Mouse (Mus musculus) lung, postnatal 4 days (tissue): Measurements from ENCODE around the gene Tulp1.
A peak's percentile ranks its signal among the peaks of the same experiment; 100 is the strongest.
"Not testable (repeated sequence)": the region's sequence is repeated elsewhere in the genome, so short reads cannot be mapped to it uniquely, and the experiment has no call there.

Experiments
- DNase-seq, 2 experiments: peaks; one replicate each; pipeline ENCODE4 v3.0.0; 2021

Tulp1 gene

DNA sequence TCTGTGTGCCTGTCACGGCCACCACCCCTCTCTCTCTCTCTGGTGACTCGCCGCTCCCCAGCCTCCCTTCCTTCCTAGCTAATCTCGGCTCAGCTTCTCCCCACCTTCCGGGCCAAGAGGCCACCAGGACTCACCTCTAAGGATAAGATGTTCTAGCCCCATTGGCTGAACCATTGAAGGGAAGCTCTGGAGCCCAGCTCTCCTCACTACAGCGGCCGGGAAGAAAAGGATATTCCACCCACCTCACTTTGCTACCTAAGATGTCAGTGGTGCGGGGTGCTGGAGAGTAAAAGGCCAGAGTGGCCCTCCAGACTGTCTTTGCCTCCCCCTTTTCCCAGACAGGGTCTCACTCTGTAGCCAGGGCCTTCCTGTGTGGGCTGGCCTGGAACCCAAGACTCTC is at the start of gene Tulp1:
Tulp1 (minus strand) TSS at position 101 of the 400 bp plus-strand sequence.
- DNase-seq, result no peak

DNA sequence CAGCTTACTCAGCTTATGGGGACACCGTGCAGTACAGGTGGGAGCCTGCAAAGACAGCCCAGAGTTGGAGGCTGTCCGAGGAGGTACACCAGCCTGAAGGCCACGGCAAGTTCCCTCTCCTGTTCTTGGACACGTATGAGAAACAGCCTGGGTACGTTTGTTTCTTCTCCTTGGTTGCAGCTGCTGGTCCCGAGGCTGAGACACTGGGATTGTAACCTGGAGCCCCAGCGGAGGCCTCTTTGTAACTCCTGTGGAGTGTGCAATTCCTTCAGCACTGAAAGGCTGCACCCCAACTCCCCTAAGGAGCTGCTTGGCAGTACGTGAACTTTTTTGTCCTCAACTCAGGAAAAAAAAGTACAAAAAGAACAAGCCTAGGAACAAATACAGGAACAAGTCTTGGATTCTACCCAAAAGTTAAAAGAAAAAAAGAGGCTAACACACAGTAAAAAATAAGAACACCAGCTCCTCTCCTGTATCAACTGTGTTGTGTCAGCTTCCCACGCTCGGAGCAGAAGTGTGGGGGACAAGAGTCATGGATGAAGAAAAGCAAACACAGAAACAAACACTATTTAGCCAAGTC is 46.4 kb upstream of the Tulp1 start:
- DNase-seq, result no peak

DNA sequence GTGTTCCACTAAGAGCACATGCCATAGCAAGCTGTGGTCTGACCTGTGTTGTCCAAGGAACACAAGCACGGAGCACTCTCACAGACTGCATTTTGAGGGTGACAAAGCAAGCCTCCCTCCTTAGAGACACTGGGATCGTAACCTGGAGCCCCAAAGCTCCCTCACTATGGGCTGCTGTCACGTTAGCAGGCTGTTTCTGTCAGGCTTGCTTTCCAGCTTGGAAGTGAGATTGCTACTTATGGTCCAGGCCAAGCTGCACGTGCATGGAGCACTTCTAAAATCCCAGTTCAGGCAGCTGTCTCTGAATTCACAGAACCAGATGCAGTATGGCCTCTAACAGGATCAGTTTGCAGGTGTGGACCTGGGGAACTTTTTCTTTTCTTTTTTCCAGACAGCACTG is 45.7 kb upstream of the Tulp1 start:
- DNase-seq, result no peak

DNA sequence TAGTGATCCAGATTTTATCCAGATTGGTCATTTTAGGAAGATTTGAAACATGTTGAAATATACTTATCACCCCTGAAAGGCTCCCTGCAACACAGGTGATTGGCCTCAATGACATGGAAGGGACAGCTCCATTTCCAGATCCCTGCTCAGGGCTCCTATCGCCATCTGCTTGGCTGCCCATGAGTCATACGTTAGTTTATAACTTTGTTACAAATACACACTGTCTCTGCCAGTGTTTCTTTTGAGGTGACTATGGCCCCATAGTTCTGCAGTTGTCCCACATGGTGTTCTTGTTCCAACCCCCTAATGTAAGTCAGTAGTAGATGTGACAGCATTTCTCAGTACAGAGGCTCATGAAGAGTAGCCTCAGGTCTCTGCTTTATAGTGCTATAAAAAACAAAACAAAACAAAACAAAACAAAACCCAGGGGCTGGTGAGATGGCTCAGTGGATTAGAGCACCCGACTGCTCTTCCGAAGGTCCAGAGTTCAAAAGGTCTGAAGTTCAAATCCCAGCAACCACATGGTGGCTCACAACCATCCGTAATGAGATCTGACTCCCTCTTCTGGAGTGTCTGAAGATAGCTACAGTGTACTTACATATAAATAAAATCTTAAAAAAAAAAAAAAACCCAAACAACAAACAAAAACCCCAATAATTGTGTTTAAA is 43.4 kb upstream of the Tulp1 start:
- DNase-seq, result no peak

DNA sequence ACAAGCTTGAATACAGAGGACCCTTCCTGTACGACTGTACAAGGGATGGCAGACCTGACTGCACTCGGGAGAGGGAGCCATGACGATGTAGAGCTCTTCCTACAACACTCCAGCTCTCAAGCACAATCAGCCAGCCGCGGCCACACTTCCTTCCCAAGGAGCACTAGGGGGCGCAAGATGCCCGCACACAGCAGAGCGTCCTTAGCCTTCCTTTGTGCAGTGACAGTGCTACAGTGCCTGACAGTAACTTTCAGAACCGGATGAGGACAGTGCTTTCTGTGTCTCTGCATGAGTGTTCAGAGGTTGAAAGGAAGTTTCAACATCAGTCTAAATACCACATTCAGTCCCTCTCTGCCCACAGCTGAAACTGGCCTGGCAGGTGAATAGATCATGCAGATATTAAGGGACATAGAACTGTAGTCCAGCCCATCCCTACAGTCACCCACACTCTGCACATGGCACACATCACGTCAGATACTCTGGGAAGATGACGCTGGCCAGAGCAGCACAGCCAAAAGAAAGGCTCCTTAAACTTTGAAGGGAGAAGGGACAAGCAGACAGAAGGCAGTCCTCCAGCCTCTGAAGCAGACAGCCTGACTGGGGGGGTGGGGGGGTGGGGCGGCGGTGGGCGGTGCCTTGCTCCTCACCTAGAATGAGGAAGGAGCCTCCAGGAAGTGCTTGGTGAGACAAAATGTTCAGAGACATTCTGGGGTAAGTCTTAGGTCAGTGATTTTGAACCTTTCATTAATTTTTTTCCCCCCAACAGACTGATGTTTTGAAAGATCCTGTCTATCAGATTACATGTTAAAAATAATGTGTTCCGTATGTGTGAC is 42.6 kb upstream of the Tulp1 start:
- DNase-seq, result peak; percentile 85 to 90

DNA sequence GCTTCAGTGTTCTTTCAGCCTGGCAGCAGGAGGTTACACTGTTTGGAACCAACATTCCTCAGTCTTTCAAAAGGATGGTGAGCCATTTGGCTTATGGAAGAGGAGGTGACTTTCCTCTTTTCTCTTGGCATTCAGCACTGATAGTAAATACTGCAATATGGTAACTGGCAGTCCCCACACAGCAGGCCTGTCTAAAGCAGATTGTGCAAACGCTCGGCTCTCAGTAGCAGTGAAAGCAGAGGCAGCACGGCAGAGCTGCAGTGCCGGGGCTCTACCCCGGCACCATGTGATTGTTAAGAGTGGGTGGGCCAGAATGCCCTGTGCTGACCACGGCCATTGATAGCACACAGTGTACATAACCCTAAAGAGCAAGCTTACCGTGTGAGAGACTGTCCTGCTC is 41.4 kb upstream of the Tulp1 start:
- DNase-seq, result no peak

DNA sequence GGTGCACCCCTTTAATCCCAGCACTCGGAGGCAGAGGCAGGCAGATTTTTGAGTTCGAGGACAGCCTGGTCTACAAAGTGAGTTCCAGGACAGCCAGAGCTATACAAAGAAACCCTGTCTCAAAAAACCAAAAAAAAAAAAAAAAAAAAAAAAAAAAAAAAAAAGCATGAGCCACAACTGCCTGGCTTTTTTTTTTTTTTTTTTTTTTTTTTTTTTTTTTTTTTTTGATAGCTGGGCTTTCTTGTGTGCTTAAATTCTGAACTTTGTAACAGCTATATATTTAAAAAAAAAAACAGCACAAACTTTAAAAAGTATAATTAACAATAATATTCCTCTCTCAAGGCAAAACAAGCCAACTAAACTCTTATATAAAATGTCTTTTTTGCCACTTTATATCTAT is 39.7 kb upstream of the Tulp1 start:
- DNase-seq, result not testable (repeated sequence)

DNA sequence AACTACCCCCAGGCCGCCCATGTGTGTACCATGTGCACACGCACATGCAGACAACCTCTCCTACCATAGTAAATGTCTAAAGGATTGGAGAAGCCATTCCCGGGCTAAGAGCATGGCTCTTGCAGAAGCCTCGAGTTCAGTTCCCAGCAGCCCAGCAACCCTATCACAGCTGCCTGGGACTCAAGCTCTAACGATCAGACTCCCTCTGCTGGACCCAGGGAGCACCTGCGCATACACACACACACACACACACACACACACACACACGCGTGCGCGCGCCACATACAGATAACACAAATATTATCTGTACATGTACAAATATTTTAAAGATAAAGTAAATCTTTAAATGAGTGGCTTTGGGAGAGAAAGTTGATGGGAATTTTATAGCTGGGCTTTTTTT is 39.3 kb upstream of the Tulp1 start:
- no peak for DNase-seq

DNA sequence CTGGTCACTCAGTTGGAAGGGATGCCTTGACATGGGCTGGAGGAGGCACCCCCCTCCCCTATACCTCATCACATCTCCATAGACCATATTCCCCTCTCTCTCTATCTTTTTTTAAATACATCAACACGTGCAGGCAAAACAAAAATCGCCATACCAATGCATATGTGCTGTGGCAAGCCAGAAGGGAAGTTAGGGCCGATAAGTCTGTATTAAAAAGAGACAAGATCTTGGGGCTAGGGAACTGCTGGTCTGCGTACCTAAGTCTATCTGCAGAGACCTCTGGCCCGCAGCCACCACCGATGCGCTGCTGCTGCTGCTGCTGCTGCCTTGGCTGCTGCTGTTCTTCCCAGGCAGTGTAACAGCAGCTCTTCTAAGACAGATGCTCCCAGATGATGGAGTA is 30.0 kb upstream of the Tulp1 start:
- DNase-seq, result no peak

DNA sequence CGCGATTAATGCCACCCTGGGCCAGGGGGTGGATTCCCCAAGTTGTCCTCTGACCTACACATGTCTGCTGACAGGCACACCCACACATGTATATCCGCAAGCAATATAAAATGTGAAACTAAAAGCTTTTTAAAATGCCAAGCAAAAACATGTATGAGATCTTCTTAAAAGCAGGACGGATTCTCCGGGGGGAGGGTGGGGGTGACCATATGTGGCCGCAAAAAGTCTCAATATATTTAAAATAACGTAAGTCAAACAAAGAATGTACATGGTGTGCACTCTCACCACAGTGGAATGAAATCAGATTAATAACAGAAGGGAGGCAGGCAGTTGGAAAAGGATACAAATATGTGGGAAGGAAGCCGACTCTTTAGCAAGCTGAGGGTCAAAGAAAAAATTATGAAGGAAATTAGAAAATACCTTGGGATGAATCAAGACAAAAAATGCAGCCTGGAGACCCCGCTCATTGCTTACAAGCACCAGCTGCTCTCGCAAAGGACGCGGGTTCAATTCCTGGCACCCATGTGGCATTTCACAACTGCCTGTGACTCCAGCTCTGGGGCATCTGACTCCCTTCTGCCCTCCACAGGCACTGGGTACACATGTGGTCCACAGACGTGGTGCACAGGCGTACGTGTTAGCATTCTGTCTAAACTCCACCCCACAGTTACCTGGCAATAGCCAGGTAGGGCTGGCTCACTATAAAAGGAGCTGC is 29.2 kb upstream of the Tulp1 start:
- DNase-seq, result no peak

DNA sequence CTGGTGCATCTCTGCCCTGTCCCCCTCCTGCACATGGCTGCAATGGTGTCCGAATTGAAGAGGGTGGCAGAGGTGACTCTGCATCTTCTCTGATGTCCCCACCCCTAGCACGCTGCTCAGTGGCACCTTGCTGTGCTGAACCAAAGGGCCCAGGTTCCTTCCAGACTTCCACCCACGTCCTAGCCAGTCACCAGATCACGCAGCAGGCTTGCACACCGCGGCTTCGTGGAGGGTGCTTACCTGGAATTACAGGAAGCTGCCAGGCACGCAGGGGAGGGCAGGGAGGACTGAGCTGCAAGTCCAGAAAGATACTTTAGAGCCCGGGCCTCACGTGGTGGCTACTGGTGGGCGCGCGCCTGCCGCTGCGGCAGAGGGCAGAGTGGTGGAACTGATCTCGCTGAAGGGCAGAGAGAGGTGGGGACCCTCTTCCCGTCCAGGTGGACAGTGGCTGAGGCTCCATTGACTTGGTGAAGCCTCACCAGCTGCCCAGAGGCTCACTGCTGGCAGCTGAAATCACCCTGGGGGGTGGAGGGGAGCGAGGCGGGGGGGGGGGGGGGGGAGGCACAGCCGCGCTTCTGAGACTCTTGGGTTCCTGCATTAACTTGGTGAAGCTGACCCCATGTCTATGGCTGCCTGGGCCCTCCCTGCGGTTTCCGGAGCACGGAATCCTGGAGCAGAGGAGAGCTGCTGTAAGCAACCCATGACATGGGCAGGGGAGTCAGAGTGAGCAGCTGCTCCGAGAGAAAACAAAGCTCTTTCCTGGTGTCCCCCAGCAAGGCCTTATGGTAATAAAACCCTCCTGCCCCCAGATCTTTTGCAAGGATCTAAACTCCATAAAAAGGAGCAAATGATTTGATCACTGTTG is 26.8 kb upstream of the Tulp1 start:
- DNase-seq, result no peak

DNA sequence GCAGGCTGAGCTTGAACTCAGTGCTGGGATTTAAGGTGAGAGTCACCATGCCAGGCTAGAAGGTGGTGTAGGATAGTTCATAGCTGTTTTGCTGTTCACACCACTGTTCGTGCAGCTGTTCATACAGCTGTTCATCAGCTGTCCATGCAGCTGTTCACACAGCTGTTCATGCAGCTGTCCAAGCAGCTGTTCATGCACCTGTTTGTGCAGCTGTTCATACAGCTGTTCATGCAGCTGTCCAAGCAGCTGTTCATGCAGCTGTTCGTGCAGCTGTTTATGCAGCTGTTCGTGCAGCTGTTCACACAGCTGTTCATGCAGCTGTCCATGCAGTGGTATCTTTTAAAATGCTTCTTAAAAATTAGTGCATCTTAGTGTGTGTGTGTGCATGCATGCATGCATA is 23.5 kb upstream of the Tulp1 start:
- no peak for DNase-seq

DNA sequence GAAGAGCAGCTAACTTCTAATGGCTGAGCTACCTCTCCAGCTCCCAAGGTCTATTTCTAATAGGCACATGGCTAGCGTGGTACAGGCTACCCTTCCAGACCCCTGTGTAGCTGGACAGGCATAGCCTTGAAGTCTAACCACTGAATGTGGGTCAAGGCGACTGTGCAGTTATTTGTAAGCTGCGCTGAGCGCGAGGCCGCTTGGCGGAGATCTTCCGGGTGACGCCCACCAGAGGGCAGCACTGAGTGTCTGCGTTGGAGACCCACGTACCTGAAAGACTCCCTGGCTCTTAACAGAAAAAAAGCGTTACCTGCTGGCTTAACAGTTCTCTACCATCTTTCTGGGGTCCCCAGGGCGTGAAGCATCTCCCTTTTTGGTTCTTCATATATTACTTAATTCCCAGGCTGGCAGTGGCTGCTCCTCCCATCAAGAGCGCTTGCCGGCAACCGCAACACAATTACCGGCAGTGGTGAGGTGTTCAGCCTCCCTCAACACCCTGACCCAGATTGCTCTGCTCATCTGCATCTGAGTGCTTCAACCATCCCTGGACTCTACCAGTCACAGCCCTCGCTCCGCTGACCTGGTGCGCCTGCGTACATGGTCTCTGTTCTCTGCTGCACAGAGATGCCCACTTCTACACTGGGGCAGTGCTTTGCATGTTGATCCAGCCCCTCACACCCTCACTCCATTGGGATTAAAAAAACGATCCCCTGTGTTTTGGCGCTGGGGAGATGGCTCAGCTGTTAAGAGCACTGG is 21.3 kb upstream of the Tulp1 start:
- DNase-seq, result peak; percentile 81 to 86

DNA sequence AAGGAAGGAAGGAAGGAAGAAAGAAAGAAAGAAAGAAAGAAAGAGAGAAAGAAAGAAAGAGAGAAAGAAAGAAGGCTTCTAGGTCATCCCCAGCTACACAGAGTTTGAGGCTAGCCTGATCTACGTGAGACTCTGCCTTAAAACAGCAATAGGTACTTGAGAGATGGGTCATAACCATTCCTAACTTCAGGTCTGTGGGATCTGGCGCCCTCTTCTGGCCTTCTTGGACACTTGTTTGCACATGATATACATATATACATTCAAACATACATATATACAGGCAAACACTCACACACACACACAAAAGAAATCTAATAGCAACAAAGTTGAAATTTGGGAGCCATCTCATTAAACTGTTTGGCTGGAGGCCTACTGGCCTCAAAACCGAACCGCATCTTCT is 19.3 kb upstream of the Tulp1 start:
- no peak for DNase-seq

DNA sequence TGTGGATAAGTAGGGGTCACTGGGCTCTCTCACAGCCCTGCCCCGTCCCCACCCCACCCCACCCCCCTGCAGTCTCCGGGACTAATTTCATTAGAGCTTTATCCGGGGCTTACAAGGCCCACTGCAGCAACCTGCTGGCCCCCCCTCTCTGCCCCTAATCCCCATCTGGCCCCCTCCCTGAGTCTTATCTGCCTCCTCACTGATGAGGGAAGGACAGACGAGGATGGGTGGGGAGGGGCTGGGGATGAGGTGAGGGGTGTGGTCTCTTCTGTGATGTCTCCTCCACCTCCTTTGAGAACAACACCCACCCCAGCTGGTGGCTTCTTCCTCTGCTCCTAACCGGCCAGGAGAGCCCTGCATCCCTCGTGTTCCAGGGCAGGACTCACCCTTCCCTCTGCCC is 15.2 kb upstream of the Tulp1 start:
- DNase-seq, result no peak

DNA sequence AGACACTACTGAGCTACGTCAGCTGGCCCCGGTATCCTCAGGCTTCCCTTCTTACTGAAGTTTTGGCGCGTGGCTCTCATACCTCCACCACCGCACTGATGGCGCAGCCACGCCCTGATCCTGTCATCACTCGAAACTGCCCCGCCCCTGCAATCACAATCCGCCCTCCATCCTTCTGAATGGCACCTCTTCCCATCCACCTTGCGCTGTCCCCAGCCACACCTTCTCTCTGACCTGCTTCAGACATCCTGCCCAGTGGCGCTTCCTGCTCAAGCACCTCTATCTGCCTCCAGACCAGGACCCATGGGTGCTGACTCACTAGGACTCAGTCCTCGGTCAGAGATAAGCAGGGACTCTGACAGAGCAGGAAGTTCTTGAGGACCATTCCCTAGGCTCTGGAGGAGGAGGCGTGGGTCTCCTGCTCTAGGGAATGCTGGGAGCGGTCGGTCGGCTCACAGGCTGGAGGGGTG is 10.6 kb upstream of the Tulp1 start:
- no peak for DNase-seq

DNA sequence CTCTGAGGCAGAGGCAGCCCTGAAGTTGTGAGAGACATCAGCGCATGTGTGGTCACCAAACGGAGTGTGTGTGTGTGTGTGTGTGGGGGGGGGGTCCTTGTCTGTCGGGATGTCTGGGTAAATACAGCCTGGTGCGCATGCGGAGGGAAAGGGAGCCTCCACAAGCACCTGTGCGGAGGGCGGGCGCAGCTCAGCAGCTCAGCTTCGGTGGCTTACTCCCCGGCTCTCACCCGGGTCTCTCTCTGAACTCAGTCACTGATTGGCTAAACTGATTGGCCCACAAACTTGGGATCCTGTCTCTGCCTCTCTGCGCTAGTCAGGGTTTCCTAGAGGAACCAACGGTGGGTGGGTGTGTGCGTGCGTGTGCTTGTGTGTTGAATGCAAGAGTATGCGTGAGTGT is 9.5 kb upstream of the Tulp1 start:
- DNase-seq, result no peak

DNA sequence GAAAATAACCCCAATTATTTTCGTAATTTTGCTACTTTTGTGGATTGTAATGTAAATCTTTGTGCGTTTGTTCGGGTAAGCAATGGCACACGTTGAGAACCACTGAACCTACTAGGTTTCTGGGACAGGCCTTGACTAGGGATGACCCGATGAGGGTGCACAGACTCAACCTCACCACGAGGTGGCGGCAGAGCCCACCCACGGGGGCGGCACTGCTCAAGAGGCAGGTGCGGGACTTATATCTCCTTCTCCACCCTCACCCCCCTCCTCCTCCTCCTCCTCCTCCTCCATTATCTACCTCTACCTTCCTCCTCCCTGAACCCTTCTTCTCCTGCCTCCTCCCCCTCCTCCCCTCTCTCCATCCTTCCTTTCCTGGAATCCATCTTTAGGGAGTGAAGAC is 8.8 kb upstream of the Tulp1 start:
- peak; percentile 65 to 73 for DNase-seq

DNA sequence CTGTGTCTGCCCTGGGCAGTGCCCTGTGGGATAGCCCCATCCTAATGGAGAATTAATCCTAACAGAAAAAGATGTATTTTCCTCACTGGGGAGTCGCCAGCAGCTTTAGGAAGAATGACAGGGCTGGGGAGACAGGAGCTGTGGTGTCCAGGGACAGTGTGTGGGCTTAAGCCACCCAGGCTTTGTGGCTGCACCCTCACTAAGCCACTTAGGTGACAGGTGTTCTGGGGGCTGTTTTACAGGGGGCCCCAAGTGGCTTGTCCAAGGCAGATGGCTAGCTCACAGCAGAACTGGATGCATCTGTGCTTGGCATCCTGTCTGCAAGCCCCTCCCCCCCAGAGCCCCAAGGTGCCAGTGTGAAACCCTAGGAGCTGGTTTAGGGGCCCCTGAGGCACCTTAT is 6.9 kb upstream of the Tulp1 start:
- DNase-seq, result no peak

DNA sequence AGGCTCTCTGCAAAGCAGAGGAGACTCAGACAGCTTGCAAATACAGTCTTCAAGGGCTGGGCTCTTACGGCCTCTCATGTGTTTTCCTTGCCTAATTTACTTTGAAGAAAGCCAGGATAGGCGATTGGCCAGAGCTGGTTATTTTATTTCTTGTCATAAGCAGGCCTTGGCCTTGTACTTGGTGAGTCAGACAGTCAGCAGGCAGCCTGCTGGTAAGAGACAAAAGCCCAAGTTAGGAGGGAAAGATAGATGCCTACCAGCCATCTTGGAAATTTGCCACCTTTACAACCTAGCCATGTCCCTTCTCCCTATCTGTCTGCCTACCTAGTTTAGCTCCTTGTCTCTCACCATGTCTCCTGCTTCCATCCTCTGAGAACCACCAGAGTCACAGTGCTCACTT is 6.3 kb upstream of the Tulp1 start:
- no peak for DNase-seq

DNA sequence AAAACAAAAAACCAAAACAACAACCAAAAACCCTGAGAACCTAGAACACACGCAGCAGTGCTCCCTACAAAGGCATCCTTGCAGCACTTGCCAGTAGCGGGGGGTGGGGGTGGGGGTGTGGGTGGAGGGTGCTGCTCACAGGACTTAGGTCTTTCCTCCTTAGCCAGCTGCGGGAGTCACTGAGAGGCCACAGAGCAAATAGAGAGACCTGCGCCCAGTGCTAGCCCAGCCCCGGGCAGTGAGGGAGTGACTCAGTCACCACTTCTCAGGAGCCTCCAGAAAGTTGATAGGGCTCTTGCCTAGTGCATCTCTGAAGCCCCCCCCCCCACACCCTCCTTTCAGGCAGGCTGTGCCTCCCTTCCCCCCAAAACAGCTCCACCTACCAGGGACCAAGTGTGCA is 4.0 kb upstream of the Tulp1 start:
- DNase-seq, result no peak

DNA sequence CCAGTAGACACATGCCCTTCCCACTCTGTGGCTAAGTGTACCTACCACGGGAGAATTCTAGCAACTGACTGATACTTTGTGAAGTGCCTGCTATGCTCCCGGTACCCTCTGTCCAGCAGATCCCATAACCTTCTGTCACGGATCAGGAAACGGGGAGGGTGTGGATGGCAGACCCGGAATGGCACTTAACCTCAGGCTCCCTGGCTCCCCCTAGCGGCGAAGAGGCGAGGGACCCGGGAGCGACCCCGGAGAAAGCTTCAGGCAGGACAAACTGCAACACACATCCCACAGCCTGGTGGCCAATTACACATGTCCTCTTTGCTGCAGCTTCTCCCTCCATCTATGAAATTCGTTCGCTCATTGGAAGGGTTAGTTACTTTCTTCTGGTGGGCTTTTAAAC is 3.4 kb upstream of the Tulp1 start:
- peak; percentile 88 to 91 for DNase-seq
